Mouse (Mus musculus) thymus, adult 2 months (tissue): ENCODE measurements around the gene Zfp985. TPM values are rescaled to one million over a fixed set of nuclear protein-coding genes. Genes with fewer than 3 reads are reported as not detected.
"Not testable (repeated sequence)": the region's sequence is repeated elsewhere in the genome, so short reads cannot be mapped to it uniquely, and the experiment has no call there.

Experiments used
- DNase-seq: peaks from one replicate; pipeline ENCODE4 v3.0.0; 2021
- H3K27ac ChIP-seq: fragments of 200-500 bp; 2 replicates; pipeline ENCODE4 v1.5.1; 2012; ENCODE audit warnings: low read length, control low read depth; ENCODE audit not compliant: control insufficient read depth, insufficient read depth
- H3K27me3 ChIP-seq: fragments of 200-500 bp; 2 replicates; pipeline ENCODE4 v1.6.1; 2012; ENCODE audit warnings: mild to moderate bottlenecking, low read length, moderate library complexity, mixed read lengths; ENCODE audit not compliant: control insufficient read depth, insufficient read depth
- H3K36me3 ChIP-seq: fragments of 200-500 bp; 2 replicates; pipeline ENCODE4 v1.6.1; 2012; ENCODE audit warnings: mild to moderate bottlenecking, low read length, moderate library complexity; ENCODE audit not compliant: control insufficient read depth, insufficient read depth
- H3K4me1 ChIP-seq: fragments of 200-500 bp; replicated peaks from 2 replicates; pipeline ENCODE4 v1.6.1; 2012; ENCODE audit warnings: low read length; ENCODE audit not compliant: control insufficient read depth, insufficient read depth
- H3K4me3 ChIP-seq: fragments of 200-500 bp; 2 replicates; pipeline ENCODE4 v1.5.1; 2012; ENCODE audit warnings: mild to moderate bottlenecking, low read length, control low read depth, moderate library complexity; ENCODE audit not compliant: control insufficient read depth, insufficient read depth
- CTCF ChIP-seq: fragments of 200-500 bp; IDR thresholded peaks from 2 replicates; pipeline ENCODE4 v1.5.1; 2012; ENCODE audit warnings: mild to moderate bottlenecking, control low read depth, low read length, moderate library complexity, borderline replicate concordance; ENCODE audit not compliant: control insufficient read depth, poor library complexity, insufficient read depth; ENCODE audit errors: extremely low read depth
- POLR2A ChIP-seq: fragments of 200-500 bp; IDR thresholded peaks from 2 replicates; pipeline ENCODE4 v1.6.1; 2012; ENCODE audit warnings: mild to moderate bottlenecking, low read length, control low read depth, moderate library complexity; ENCODE audit not compliant: control insufficient read depth, poor library complexity, insufficient read depth; ENCODE audit errors: extremely low read depth
- WGBS: fragments of 180-500 bp; shearing (Covaris S2); methylation state at CpG from one replicate; pipeline ENCODE4 v1.1.7; 2018; 5-methylcytosine and 5-hydroxymethylcytosine counted together
- polyA plus RNA-seq: library from polyadenylated mRNA; depleted of rRNA; stranded (reverse); fragments of >200 nt; gene quantifications from 2 replicates; pipeline ENCODE4 v1.2.3, GENCODE M21; 2012; rRNA removed

Gene Zfp985
- not detected in 2 replicates for polyA plus RNA-seq

GRCm38 (mm10) chr4:147553071-147553470, at the start of gene Zfp985:
Gene Zfp985 (plus strand): TSS chr4:147553277.
- not testable (repeated sequence) for H3K4me3 ChIP-seq, H3K27ac ChIP-seq, DNase-seq, H3K27me3 ChIP-seq, H3K4me1 ChIP-seq, H3K36me3 ChIP-seq
- whole genome bisulfite sequencing, result 66% methylated on average over 5 of the region's 5 CpGs

- no peaks in the 10 kb centered on the region for H3K36me3 ChIP-seq
- H3K4me1 ChIP-seq, result no peaks in the 10 kb centered on the region
- H3K27me3 ChIP-seq, result no peaks in the 10 kb centered on the region
- no peak for DNase-seq
- 89% methylated on average over 2 of the region's 2 CpGs for WGBS
- H3K27ac ChIP-seq, result no peak overlapping the region
- no peak overlapping the region for H3K4me3 ChIP-seq
- TF ChIP-seq CTCF (no peak), POLR2A (no peak)
These were observed 43.9 kb upstream of the Zfp985 start for GRCm38 (mm10) chr4:147509174-147509573.

- TF ChIP-seq POLR2A (no peak), CTCF (no peak)
- H3K27me3 ChIP-seq, result no peaks in the 10 kb centered on the region
- H3K36me3 ChIP-seq, result no peaks in the 10 kb centered on the region
- no peak for DNase-seq
- H3K27ac ChIP-seq, result no peak overlapping the region
- no peaks in the 10 kb centered on the region for H3K4me1 ChIP-seq
- no peak overlapping the region for H3K4me3 ChIP-seq
- 76% methylated on average over 2 of the region's 2 CpGs for WGBS
These were observed 34.1 kb upstream of the Zfp985 start for GRCm38 (mm10) chr4:147518981-147519380.

GRCm38 (mm10) chr4:147520100-147520499, 33.0 kb upstream of the Zfp985 start:
- no peak for TF ChIP-seq CTCF
- no peak for TF ChIP-seq POLR2A
- DNase-seq, result no peak
- no peaks in the 10 kb centered on the region for H3K27me3 ChIP-seq
- no peaks in the 10 kb centered on the region for H3K36me3 ChIP-seq
- H3K27ac ChIP-seq, result no peak overlapping the region
- no peaks in the 10 kb centered on the region for H3K4me1 ChIP-seq
- no peak overlapping the region for H3K4me3 ChIP-seq

GRCm38 (mm10) chr4:147525125-147525524, 28.0 kb upstream of the Zfp985 start:
- TF ChIP-seq CTCF (no peak), POLR2A (no peak)
- H3K27ac ChIP-seq, result no peak overlapping the region
- 96% methylated on average over 1 of the region's 1 CpGs for WGBS

GRCm38 (mm10) chr4:147530366-147530765, 22.7 kb upstream of the Zfp985 start:
- Histone ChIP-seq H3K27me3 (no peaks in the 10 kb centered on the region), H3K4me3 (no peak overlapping the region), H3K4me1 (no peaks in the 10 kb centered on the region), H3K36me3 (no peaks in the 10 kb centered on the region), H3K27ac (no peak overlapping the region)
- TF ChIP-seq CTCF, result no peak
- TF ChIP-seq POLR2A, result no peak
- no peak for DNase-seq
- 91% methylated on average over 1 of the region's 1 CpGs for WGBS

More at GRCm38 (mm10) chr4:147525125-147525524, 28.0 kb upstream of the Zfp985 start:
- Histone ChIP-seq H3K36me3 (no peaks in the 10 kb centered on the region), H3K27me3 (no peaks in the 10 kb centered on the region), H3K4me1 (no peaks in the 10 kb centered on the region), H3K4me3 (no peak overlapping the region)
- no peak for DNase-seq

- not testable (repeated sequence) for H3K4me3 ChIP-seq, H3K27ac ChIP-seq, H3K36me3 ChIP-seq, H3K27me3 ChIP-seq, DNase-seq, H3K4me1 ChIP-seq
These were observed 17.2 kb upstream of the Zfp985 start for GRCm38 (mm10) chr4:147535916-147536315.

- Histone ChIP-seq H3K36me3 (no peaks in the 10 kb centered on the region), H3K4me3 (no peak overlapping the region), H3K27ac (no peak overlapping the region), H3K4me1 (no peaks in the 10 kb centered on the region), H3K27me3 (no peaks in the 10 kb centered on the region)
- no peak for TF ChIP-seq POLR2A
- no peak for TF ChIP-seq CTCF
- WGBS, result 91% methylated on average over 2 of the region's 2 CpGs
- no peak for DNase-seq
These were observed 15.4 kb upstream of the Zfp985 start for GRCm38 (mm10) chr4:147537702-147538101.

GRCm38 (mm10) chr4:147539918-147540317, 13.2 kb upstream of the Zfp985 start, which contains the start of gene Gm16503:
Gene Gm16503 (plus strand): TSS chr4:147540218.
- not testable (repeated sequence) for H3K27ac ChIP-seq, H3K4me1 ChIP-seq, H3K4me3 ChIP-seq, H3K27me3 ChIP-seq, DNase-seq, H3K36me3 ChIP-seq
- 90% methylated on average over 3 of the region's 3 CpGs for WGBS
